Mouse (Mus musculus) embryo, embryonic 10 days (tissue): ENCODE measurements at regions not wholly inside any gene's neighbourhood (a gene's known extent, or its start where the extent isn't known, plus 50 kb on each side); places are given as distances from the start of the nearest gene placed in this dataset.

ENCODE experiments used
- DNase-seq: peaks from one replicate; pipeline ENCODE4 v3.0.0-alpha.2; 2015; ENCODE audit warnings: low spot score

GRCm38 (mm10) chr14:15603954-15604523 is 165.3 kb upstream of the Lrrc3b start:
- DNase-seq, result no peak

GRCm38 (mm10) chr14:15610166-15610565 is 171.4 kb upstream of the Lrrc3b start:
- no peak for DNase-seq

GRCm38 (mm10) chr14:15634581-15634980 is 195.8 kb upstream of the Lrrc3b start:
- DNase-seq, result no peak

- DNase-seq, result no peak
Observed at GRCm38 (mm10) chr14:15637681-15638080, 198.9 kb upstream of the Lrrc3b start.

GRCm38 (mm10) chr14:15638869-15639268 is 200.1 kb upstream of the Lrrc3b start:
- DNase-seq, result no peak

GRCm38 (mm10) chr14:15660886-15661285 is 222.1 kb upstream of the Lrrc3b start:
- no peak for DNase-seq

GRCm38 (mm10) chr14:15672292-15672691 is 233.5 kb upstream of the Lrrc3b start:
- DNase-seq, result no peak

GRCm38 (mm10) chr14:15677218-15677617 is 238.4 kb upstream of the Lrrc3b start:
- no peak for DNase-seq

GRCm38 (mm10) chr14:15679456-15679855 is 240.7 kb upstream of the Lrrc3b start:
- no peak for DNase-seq

- DNase-seq, result no peak
Observed at GRCm38 (mm10) chr14:15698001-15698400, 259.2 kb upstream of the Lrrc3b start.

GRCm38 (mm10) chr14:15698607-15699006 is 259.8 kb upstream of the Lrrc3b start:
- no peak for DNase-seq

GRCm38 (mm10) chr14:15722135-15722534 is 283.3 kb upstream of the Lrrc3b start:
- no peak for DNase-seq

- no peak for DNase-seq
Observed at GRCm38 (mm10) chr14:15746629-15747238, 307.9 kb upstream of the Lrrc3b start.

- DNase-seq, result no peak
Observed at GRCm38 (mm10) chr14:15769846-15770448, 331.2 kb upstream of the Lrrc3b start.

GRCm38 (mm10) chr14:15784727-15785126 is 345.9 kb upstream of the Lrrc3b start:
- no peak for DNase-seq

- DNase-seq, result no peak
Observed at GRCm38 (mm10) chr14:15785230-15785629, 346.4 kb upstream of the Lrrc3b start.

GRCm38 (mm10) chr14:15795698-15796097 is 356.9 kb upstream of the Lrrc3b start:
- DNase-seq, result no peak

GRCm38 (mm10) chr14:15797019-15797418 is 358.2 kb upstream of the Lrrc3b start:
- DNase-seq, result no peak

- DNase-seq, result no peak
Observed at GRCm38 (mm10) chr14:15801477-15802099, 362.8 kb upstream of the Lrrc3b start.

- DNase-seq, result no peak
Observed at GRCm38 (mm10) chr14:15809083-15809482, 370.3 kb upstream of the Lrrc3b start.

- no peak for DNase-seq
Observed at GRCm38 (mm10) chr14:15841390-15842023, 402.7 kb upstream of the Lrrc3b start.

GRCm38 (mm10) chr14:15842024-15842599 is 403.3 kb upstream of the Lrrc3b start:
- DNase-seq, result no peak
